20 mouse cellular contexts compared by ENCODE assay signal in the genomic region with DNA sequence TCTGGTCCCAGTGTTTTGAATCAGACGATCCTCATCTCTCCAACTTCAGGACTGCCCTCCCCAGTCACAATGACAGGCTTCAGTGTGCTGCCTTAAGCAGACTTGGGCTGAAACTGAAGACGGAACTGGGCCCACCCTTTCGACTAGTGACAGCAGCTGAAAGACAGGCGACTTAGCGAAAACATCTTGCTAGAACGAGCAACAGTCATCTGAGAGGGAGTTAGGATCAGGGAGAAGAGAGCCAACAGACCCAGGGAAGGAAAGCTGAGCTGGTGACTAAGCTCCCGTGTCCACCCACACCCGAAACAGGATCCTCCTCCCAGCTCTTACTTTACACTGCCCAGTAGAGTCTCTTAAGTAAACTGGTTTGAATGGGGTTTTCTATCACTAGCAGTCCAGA.
DNase-seq lines count a peak whose midpoint lies in the region; ATAC-seq and TF ChIP-seq lines count a peak whose summit lies in the region.
"Had no signal": no experiment of that assay in that cellular context is flagged by ENCODE, and none has a peak within 500 bp of the region (broad histone marks: within the 10 kb centered on the region; RNA-seq: fewer than 3 reads in every experiment).

No protein-coding gene starts in this region.

- no peak overlapping the region for H3K9ac ChIP-seq in hindbrain, postnatal 0 days (replicated peaks; ENCODE audit: low read length)
- H3K9ac ChIP-seq: embryonic facial prominence, embryonic 13.5 days; hindbrain, embryonic 15.5 days; limb, embryonic 12.5 days; liver, embryonic 14.5 days; stomach, embryonic 15.5 days had no signal

- no peaks in the 10 kb centered on the region for H3K36me3 ChIP-seq in hindbrain, postnatal 0 days (ENCODE audit: insufficient read depth, low read length)
- H3K36me3 ChIP-seq: embryonic facial prominence, embryonic 13.5 days; hindbrain, embryonic 15.5 days; limb, embryonic 12.5 days; stomach, embryonic 15.5 days had no signal

- H3K4me2 ChIP-seq in hindbrain, postnatal 0 days (ENCODE audit: low read depth, low read length) = no peak overlapping the region
- H3K4me2 ChIP-seq: embryonic facial prominence, embryonic 13.5 days; heart, embryonic 11.5 days; hindbrain, embryonic 15.5 days; limb, embryonic 12.5 days; midbrain, embryonic 11.5 days; stomach, embryonic 15.5 days had no signal

- 69% methylated on average over 8 of the region's 8 CpGs for WGBS in hindbrain, postnatal 0 days

- H3K9me3 ChIP-seq in hindbrain, postnatal 0 days (ENCODE audit: low read length) = no peaks in the 10 kb centered on the region
- H3K9me3 ChIP-seq: embryonic facial prominence, embryonic 13.5 days; hindbrain, embryonic 15.5 days; limb, embryonic 12.5 days; stomach, embryonic 15.5 days had no signal

- no peak overlapping the region for H3K4me3 ChIP-seq in hindbrain, postnatal 0 days (ENCODE audit: low read length)
- H3K4me3 ChIP-seq: embryonic facial prominence, embryonic 13.5 days; hindbrain, embryonic 15.5 days; layer of hippocampus, adult 2 months; limb, embryonic 12.5 days; stomach, embryonic 15.5 days had no signal

- no peak overlapping the region for H3K27ac ChIP-seq in hindbrain, postnatal 0 days
- H3K27ac ChIP-seq: embryonic facial prominence, embryonic 13.5 days; hindbrain, embryonic 15.5 days; layer of hippocampus, adult 2 months; limb, embryonic 12.5 days; liver, embryonic 14.5 days; stomach, embryonic 15.5 days had no signal

- no peaks in the 10 kb centered on the region for H3K27me3 ChIP-seq in hindbrain, postnatal 0 days (ENCODE audit: insufficient read depth, low read length)
- H3K27me3 ChIP-seq: embryonic facial prominence, embryonic 13.5 days; hindbrain, embryonic 15.5 days; limb, embryonic 12.5 days; stomach, embryonic 15.5 days had no signal

- DNase-seq in frontal cortex, postnatal 25 days (ENCODE audit: low spot score in 2 of 2) = no peak
- DNase-seq in left cerebral cortex, postnatal 14 days (ENCODE audit: low spot score in 2 of 2) = peak; percentile 5 to 7
- DNase-seq in left cerebral cortex, postnatal 4 days = no peak
- DNase-seq in brain, adult 2 months (ENCODE audit: low read depth, low spot score) = peak; percentile 66
- peak; percentile 13 to 16 for DNase-seq in left cerebral cortex, postnatal 36 days (ENCODE audit: low spot score in 2 of 2)
- no peak for DNase-seq in hindbrain, postnatal 0 days (ENCODE audit: low spot score)
- DNase-seq in heart, adult 8-10 months (ENCODE audit: low spot score) = no peak
- DNase-seq: cerebellum, adult 11-12 months; kidney, adult 2 months; lung, postnatal 14 days; thymus, postnatal 36 days had no signal

- intact Hi-C loops in left cerebral cortex, postnatal 14 days (cut with DNase I) = no loop called here
- intact Hi-C loops in left cerebral cortex, postnatal 4 days (cut with DNase I) = no loop called here
- intact Hi-C loops in left cerebral cortex, postnatal 36 days (cut with DNase I) = no loop called here

- H3K4me1 ChIP-seq in hindbrain, postnatal 0 days (ENCODE audit: insufficient read depth, low read length) = no peaks in the 10 kb centered on the region
- H3K4me1 ChIP-seq: embryonic facial prominence, embryonic 13.5 days; hindbrain, embryonic 15.5 days; limb, embryonic 12.5 days; stomach, embryonic 15.5 days had no signal

- peak; percentile 100 for ATAC-seq in frontal cortex, adult (ENCODE audit: low TSS enrichment)
- ATAC-seq in hindbrain, postnatal 0 days = no peak

- no peak for TF ChIP-seq CTCF in hindbrain, postnatal 0 days (IDR thresholded peaks at IDR 0.05; ENCODE audit: low read depth)

Comparison
In these comparisons a context has a peak if more than half of its experiments do, and no peak if none do; other contexts are left out.
1. DNase-seq: peak in left cerebral cortex, postnatal 14 days (2 of 2), brain, adult 2 months (single experiment) and left cerebral cortex, postnatal 36 days (2 of 2); none in frontal cortex, postnatal 25 days (0 of 2), left cerebral cortex, postnatal 4 days (single experiment), hindbrain, postnatal 0 days (single experiment) and heart, adult 8-10 months (single experiment).